Mouse (Mus musculus): ENCODE measurements at regions not wholly inside any gene's neighbourhood (a gene's known extent, or its start where the extent isn't known, plus 50 kb on each side); places are given as distances from the start of the nearest gene placed in this dataset.

DNA sequence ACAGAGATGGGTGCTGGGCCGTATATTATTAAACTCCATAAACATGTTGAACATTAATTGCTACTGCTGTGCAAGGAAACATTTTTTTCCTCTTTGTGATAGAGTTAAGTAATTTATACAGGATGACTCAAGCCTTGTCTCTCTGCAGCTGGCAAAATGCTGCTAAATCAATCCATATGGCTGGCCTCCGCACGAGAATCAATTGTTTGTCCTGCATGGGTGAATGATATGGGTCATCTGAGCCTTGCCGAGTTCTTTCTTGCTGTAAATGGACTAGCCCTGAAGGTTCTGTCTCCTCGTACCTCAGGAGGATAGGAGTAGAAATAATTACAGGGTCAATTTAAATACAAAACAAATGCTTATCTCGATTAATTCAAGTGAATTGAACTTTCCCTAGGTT, 591.6 kb downstream of the Slc4a3 start:
- TF ChIP-seq CTCF (IDR thresholded peaks at IDR 0.05; ENCODE audit: control insufficient read depth, insufficient read depth, insufficient read length) (no peak), MAX (IDR thresholded peaks at IDR 0.05) (no peak), MYOD1 (IDR thresholded peaks at IDR 0.05; ENCODE audit: control insufficient read depth, insufficient read length, low read depth) (no peak), CEBPB (IDR thresholded peaks at IDR 0.05; ENCODE audit: low read depth) (no peak), USF1 (IDR thresholded peaks at IDR 0.05; ENCODE audit: low read depth) (no peak), FOSL1 (IDR thresholded peaks at IDR 0.05; ENCODE audit: insufficient read depth, low read length, poor library complexity, severe bottlenecking) (no peak), MYOG (IDR thresholded peaks at IDR 0.05; ENCODE audit: control insufficient read depth, extremely low read depth, insufficient read length) (no peak)

Data from C2C12 (cell line).